Mouse (Mus musculus) gastrocnemius, adult 18-20 months (tissue): ENCODE results near the gene Tpd52l1. TPM values are rescaled to one million over a fixed set of nuclear protein-coding genes. Genes with fewer than 3 reads are reported as not detected.
"Not testable (repeated sequence)": the region's sequence is repeated elsewhere in the genome, so short reads cannot be mapped to it uniquely, and the experiment has no call there.

Experiments used
- DNase-seq: peaks from one replicate; pipeline ENCODE4 v3.0.0; 2021; ENCODE audit warnings: low spot score
- long read RNA-seq, 2 experiments: library from polyadenylated mRNA; stranded (forward); transcript quantifications; one replicate each; pipeline ENCODE4 v2.0.0; 2021
- total RNA-seq, 2 experiments: library from RNA; stranded (reverse); gene quantifications; 2 replicates each; pipeline ENCODE4 v1.2.3; 2021

Tpd52l1 gene
- 10 to 100 TPM; 34.1 to 40.9 TPM for total RNA-seq
- long read RNA-seq, experiment 1, transcript Tpd52l1-204 (5 exons, 1,103 nt) = major isoform, 33 of 34 reads
- long read RNA-seq, experiment 1, partial matches to known transcripts = 0 of 34 reads
- long read RNA-seq, experiment 1, other reads (novel, unspliced or antisense) = 0 of 34 reads
- long read RNA-seq, experiment 2, transcript Tpd52l1-204 (5 exons, 1,103 nt) = major isoform, 16 of 22 reads
- long read RNA-seq, experiment 2, transcript Tpd52l1-203 (6 exons, 827 nt) = minor isoform, 5 of 22 reads
- long read RNA-seq, experiment 2, partial matches to known transcripts = 1 of 22 reads
- long read RNA-seq, experiment 2, other reads (novel, unspliced or antisense) = 0 of 22 reads

DNA sequence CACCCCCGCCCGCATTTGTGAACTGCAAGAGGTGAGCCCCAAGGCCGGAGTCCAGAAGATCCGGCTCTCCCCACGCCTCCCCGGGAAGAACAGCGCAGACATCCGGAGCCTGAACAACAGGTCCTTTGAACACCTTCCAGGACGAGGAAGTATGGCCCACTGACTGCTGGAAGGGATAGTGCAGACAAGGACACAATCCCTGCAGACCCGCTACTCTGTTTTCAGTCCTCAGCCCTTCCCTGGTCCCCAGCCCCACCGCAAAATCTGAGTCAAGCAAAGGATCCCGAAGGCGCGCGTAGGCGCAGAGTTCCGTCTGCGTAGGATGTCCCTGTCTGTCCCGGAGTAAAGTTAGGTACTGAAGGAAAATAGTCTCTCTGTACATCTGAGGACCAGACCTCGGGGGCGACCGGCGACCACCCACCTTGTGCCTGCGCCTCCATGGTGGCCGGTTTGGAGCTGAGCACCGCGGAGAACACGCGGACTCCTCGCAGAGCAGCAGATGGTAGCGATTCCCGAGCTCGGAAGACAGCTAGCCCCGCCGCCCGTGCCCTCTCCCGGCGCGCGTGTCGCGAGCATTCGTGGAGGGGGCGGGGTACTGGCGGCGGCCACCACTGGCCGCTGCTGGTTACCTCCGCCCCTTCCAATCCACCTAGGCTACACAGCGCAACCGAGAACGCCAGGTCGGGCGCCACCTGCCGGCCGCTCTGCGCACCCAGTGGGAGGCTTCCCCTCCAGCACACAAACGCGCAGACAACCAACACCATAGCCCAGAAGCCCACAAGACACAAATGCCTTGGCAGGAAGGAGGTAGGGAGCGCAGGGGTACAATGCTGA, at the start of gene Tpd52l1:
Gene Tpd52l1, minus strand, starts transcription at position 668 of the 834 bp plus-strand sequence.
- peak; percentile 87 for DNase-seq

DNA sequence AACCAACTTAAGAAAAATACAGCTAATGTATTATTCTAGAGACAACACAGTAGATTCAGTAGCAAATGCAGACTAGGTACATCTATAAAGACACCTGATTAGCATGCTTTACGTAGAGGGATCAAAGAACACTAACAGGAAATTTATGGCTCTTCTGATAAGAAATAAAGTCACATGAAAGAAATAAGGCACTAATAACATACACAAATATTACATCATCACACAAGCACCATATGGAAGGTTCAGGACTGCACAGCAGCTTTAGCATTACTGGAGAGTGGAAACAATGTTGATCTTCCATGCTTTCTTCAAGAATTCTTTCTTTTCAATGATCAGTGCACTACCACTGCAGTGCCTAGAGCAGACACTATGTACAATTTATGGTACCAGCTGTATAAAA, 48.5 kb upstream of the Tpd52l1 start:
- no peak for DNase-seq

DNA sequence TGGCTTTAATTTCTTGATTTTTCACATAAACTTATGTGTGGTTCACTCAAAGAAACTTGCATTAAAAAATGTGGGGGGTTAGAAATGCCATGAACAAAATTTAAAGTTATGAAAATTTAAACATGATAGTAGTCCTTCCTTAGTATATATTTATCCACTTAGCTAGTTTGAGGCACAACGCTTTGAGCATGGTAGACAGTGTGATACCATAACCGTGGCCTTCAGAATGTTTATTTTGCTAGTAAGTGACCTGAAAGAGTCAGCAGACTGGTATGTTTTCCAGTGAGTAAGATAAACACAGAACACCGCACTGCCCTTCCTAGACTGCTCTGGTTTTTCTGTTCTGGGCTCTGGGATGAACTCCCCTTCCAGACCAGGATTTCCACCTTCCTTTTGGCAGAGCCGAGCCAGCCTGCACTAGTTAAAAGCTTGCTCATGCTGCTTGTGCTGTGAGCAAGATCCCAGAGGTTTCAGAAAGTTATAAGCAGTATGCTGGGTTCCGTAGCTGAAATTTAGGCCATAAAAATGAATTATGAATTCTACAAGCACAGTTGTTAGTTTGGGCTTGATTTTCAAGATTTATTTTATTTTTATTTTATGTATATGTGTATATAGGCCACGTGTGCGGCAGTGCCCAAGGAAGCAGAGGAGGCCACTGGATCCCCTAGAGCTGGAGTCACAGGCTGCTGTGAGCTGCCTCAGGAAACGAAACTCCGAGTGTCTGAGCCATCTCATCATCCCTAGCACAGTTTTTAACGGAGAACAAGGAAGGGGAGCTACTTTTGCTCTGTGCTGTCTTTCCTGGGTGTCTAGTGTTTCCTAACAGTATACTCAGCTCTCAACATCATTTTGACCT, 21.5 kb upstream of the Tpd52l1 start:
- no peak for DNase-seq

DNA sequence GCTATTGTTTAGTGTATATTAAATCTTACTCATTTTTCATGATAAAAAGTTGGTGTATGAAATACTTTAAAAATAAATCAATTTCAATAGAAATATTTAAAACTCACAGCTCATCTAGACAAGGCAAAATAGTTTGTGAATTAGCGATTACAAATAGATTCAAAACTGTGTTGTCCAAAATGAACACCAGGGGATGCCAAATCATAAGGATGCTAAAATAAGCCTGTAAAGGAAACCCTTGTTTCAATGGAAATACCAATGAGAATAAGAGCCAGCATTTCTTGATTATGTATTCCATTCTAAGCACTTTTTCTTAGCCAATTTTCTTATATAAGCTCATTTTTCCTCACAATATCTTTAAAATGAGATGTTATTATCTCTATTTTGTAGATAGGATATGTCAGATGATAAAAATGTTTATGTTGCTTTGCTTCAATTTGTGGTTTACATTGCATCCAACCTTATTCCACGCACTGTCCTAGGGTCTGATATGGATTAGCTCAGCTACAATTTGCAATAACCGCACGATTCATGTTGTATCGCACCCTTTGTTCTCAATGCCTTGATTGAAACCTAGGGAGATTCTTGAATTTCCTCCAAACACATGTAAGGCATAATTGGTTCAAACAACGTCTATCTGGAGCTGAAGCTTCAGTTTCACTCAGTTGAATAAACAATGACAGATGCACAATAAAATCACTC, 20.2 kb upstream of the Tpd52l1 start:
- DNase-seq = no peak

DNA sequence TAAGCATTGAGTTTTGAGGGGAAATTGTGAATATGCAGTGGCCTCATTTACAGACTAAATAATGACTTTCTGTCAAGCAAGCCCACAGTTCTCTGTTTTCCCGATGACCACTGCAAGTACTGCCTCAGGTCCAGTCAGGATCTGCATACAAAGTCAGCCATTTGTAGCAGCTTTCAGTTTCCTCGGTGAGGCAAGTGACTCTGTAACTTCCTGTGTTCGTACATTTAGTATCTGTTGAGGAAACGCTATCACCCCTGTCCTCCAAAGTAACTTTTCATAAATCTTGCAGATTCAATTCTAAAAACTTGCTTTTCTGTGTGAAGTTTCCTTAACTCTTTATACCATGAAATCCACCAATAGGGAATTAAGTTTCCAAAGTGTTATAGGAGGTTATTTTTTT, 19.7 kb upstream of the Tpd52l1 start:
- DNase-seq = no peak

DNA sequence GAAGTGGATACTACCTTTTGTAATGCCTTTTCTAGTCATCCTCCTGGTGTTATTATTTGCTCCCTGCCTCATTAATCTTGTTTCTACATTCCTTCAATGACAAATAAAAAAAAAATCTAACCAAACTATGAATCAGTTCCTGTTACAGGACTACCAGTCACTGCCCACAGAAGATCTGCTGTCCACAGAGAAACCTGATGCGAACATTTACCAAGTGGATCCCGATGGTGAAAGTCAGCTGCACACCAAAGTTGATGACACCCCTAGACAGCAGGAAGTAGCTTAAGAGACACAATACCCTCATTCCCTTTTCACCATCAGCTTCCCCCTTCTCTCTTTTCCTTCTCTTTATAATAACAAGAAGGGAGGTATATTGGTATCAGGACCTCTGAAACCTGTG, 17.3 kb upstream of the Tpd52l1 start:
- no peak for DNase-seq

DNA sequence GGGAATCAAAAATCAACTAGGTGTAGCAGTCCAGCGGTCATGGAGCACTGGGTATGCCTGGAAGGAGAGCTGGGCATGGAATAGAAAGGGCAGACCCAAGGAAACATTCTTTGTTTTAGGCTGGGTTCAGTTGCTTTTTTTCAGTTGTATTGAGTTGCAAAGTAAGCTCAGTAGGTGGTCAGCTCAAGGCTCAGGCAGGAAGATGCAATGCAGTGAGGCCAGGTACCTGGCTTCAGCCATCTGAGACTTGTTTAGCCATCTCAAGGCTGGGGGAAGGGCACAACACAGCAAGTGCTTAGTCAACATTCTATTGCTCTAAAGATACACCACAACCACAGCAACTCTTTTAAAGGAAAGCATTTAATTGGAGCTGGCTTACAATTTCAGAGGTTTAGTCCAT, 11.0 kb upstream of the Tpd52l1 start:
- no peak for DNase-seq

DNA sequence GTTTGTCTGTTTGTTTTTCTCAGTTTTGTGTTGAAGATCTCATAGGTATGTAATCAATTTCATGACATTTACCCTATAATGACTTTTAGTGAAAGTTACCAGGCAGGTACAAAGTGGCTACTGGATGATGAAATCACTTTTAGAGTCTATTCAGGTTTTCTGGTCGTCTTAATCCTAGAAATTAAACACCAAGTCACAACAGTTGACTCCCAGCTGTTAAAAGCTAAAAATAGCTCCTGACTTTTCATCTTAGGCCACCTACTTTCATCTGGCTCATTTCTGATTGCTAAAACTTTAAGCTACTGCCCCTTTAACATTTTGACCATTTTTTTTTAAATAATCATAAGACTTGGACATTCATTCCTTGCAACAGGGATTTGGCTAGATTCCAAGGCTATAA, 1.3 kb upstream of the Tpd52l1 start:
- DNase-seq = no peak

DNA sequence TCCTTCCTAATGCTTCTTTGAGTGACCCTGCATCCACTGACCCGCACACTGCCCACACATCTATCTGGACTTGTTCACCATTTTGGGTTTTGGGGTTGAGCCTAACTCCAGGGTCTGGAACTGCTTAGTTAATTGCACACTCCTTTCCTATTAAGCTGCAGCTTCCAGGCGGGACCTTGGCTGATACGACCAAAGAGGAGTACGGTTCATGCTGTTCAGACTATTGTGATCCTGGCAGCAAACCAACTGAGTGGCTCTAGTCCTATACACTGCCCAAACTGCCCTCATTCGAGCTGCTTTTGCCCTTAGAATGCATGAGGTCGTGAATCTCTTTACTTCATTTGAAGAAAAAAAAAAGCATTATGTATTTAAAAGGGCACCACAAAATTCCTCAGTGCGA, 1.6 kb downstream of the Tpd52l1 start:
- no peak for DNase-seq

DNA sequence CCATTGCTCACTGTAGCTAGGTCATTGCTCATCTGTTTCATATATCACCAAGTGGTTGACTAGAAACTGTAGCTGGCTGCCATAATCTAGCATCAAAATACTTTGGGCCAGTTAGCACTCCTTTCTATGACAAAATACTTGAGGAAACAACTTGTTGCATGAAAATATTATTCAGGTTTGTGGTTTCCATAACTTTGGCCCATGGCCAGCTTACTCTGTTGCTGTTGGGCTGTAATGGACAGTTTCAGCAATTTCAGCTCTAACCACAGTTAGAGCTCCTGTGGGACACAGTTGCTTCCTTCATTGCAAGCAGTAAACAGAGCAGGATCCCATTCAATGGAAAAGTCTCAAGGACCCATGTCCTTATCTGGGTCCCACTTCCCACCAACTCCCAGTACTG, 4.3 kb downstream of the Tpd52l1 start:
- no peak for DNase-seq

DNA sequence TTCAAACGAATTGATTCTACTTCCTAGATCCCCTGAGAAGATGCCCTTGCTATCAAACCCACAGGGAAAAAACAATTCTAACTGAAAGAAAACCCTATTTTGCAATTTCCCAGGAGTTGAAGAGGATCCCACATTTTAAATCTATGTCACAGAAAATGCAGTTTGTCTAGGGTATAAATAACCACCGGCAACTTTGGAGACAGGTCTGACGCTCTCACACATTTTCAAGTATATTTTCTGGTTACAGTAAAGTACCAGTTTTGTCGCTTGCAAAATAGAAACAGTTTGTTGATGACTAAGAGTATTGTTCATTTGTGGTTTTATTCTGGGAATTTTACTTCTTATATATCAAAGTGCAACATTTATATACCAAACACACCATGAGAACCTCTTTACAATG, 9.7 kb downstream of the Tpd52l1 start:
- no peak for DNase-seq

DNA sequence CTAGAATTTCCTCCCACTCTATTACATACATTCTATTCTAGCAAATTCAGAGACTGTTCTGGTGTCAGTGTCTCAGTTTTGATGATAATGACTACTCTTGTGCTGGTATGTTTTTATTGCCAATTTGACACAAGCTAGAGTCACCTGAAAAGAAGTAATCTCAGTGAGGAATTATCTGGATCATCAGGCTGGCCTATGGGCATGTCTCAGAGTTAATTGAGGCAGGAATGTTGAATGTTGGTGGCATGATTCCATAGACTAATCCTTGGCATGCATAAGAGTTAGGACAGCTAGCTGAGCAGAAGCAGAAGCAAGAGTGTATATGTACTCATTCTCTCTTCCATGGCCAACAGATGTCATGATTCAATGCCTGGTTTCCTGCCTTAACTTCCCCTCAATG, 27.8 kb downstream of the Tpd52l1 start:
- DNase-seq = no peak

DNA sequence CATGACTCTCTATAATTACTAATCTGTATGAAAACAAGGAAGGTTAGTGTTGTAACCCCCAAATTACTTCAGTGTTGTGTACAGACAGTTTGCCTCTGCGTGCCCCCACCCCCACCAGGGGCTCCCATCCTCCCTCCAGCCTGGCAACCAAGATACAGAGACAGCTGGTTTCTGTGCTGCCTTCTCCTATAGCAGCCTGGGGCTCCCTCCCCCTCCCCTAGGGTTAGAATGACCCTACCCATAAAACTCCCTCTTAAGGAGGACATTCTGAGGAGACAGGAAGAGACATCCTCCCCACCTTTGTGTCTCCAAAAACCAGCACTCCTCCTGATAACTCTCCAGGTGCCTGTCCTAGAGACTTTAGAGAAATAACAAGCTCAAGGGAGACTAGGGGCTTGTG, 52.8 kb downstream of the Tpd52l1 start:
- DNase-seq = no peak

DNA sequence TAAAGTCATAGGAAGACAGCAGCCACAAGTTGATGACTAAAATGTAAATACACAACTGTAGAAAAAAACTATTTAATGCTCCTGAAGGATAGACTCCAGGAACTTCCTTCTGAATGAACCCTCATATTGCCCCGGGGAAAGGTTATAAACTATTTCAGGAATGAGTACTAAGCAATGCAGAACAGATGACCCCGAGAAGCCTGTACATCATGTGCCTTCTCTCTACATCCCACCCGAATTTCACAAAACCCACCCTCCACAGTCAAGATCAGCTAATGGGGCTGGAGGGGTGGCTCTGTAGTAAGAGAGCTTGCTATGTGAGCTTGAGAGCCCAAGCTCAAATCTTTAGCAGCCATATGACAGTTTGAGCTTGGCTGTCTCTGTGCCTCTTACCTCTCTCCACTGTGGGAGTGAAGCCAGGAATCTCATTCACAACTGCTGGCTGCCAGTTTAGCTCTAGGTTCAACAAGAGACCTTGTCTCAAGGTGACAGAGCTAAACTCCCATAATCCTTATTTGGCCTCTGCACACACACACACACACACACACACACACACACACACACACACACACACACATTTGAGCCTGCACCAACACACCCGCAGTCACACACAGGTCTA, 54.9 kb downstream of the Tpd52l1 start:
- DNase-seq = peak; percentile 7

DNA sequence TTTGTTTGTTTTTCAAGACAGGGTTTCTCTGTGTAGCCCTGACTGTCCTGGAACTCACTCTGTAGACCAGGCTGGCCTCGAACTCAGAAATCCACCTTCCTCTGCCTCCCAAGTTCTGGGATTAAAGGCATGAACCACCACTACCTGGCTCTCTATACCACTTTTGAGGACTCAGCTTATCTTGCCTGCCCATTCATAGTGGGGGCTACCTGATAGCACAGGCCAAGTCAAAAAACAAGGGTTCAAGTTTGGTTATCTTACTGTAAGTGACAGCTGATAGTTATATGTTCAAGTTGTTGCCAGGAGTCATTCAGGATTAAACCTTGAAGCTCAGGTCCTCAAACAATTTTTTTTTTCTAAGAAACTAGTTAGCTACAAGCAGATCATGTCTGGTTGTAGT, 57.2 kb downstream of the Tpd52l1 start:
- not testable (repeated sequence) for DNase-seq

DNA sequence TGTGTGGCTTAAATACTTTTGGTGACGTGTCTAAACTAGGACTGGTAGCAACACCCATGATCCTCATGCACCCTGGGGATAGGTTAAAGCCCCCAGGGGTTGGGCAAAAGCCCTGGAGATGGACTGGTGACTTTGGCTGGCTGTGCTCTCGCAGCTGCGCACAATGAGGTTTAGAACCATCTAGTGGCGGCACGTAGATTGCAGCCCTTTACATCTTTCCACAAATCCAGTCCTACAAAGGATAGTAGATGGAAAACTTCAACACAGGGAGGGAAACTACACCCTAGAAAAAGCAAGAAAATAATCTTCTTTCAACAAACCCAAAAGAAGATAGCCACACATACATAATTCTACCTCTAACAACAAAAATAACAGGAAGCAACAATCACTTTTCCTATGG, 75.6 kb downstream of the Tpd52l1 start:
- DNase-seq = not testable (repeated sequence)

DNA sequence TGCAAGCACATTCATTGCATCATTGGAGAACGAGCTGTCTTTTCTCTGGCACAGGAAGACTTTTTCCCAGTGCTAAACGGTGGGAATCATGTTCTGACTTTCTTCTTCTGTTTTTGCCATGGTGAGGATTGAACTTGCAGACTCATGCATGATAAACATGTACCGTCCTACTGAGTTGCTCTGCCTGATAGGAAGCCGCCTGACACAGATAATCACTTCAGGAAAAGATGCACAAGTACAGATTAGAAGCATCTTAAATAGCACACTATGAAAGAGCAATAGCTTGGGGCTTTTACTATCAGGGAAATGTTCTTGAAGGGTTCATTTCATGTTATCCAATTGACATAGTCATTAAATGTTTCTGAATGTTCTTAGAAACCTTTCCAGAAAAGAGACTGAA, 86.0 kb downstream of the Tpd52l1 start:
- DNase-seq = no peak

DNA sequence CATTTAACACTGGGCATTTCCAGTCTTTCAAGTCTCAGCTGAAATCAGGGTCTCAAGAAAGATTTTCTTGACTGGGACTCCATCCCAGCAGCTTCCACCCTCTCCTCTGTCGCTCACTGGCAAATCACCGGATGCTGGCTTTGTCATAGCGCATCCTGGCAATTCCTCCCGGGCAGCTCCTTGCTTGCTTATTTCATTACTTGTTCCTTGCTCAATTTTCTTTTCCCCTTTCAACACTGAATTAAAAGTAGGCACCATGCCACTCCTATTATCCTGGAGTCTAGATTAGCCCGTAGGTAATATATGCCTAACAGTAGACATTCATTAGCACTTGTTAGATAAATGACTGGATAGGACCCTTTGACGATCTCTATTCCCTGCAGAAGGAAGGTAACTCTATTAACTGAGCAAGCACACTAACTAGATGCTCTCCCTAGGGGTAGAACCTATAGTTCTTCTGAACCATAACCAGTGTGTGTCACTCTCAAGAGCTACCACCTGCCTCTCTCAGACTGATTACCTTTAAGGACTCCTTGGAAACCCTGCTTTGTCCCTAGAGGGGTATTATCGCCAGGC, 90.8 kb downstream of the Tpd52l1 start:
- DNase-seq = no peak

DNA sequence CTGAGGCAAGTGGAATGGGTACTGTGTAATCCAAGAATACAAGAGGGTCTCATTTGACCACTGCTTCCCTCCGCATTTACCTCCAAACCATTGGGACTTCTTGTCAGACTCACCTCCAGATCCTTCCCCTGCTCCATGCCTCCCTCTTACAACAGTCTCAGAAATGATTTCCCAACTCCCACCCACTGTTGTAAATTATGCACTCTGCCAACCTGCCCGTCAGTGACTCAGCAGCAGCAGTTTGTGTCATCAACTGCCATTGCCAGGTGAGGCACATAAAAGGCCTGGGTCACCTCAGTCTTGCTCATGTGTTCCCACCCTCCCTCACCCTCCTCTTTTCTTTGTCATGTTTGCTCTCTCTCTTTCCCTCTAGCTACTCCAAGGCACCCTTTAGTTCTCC, 91.6 kb downstream of the Tpd52l1 start:
- no peak for DNase-seq

DNA sequence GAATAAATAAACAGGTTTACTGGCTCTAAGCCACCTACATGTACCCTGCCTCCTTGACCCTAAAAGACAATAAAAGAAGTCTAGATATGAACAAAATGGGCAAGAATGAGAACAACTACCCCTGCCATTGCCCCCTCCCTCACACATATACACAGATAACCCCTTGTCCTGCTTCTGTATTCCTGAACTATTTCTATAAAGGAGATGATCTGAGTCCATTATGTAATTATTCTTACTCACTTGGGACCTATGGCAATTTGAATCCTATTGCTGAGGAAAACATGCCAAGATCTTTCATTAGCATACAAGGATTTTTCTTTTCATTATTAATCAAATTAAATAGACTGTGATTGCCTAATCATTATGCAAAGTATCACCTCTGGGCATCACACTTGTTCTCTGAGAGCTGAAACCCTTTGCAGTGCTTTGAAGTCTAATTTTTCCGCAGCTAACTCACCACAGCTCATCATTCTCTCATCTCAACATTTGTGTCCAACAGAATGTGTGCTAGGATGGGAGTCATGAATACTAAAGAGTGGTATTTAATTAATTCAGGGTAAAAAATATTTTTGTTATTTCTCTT, 92.8 kb downstream of the Tpd52l1 start:
- no peak for DNase-seq
